Comparison of ENCODE assay signal across 8 mouse cellular contexts in genomic region chr7:6172674-6173244, GRCm38 (mm10). TPM values are rescaled to one million over a fixed set of nuclear protein-coding genes. Genes with fewer than 3 reads are reported as not detected.
DNase-seq lines count a peak whose midpoint lies in the region; ATAC-seq lines count a peak whose summit lies in the region.

No protein-coding gene starts in this region.

- H3K9me3 ChIP-seq in heart, embryonic 13.5 days: no peaks in the 10 kb centered on the region
- H3K9me3 ChIP-seq in intestine, embryonic 14.5 days (ENCODE audit: control insufficient read depth, low read length): no peaks in the 10 kb centered on the region
- no peaks in the 10 kb centered on the region for H3K9me3 ChIP-seq in neural tube, embryonic 12.5 days

- no peak for DNase-seq in heart, postnatal 4 days
- peak; percentile 80 for DNase-seq in A20 (ENCODE audit: low read depth, low spot score)
- no peak for DNase-seq in intestine, embryonic 14.5 days (ENCODE audit: low spot score)
- no peak for DNase-seq in spleen, adult 18-20 months
- DNase-seq in right cerebral cortex, postnatal 10 days (ENCODE audit: low spot score in 2 of 2): no peak

- peaks cover 13% of the 10 kb centered on the region for H3K36me3 ChIP-seq in heart, embryonic 13.5 days
- peaks cover 10% of the 10 kb centered on the region; the same call in 1 of the 2 replicates for H3K36me3 ChIP-seq in intestine, embryonic 14.5 days (ENCODE audit: control insufficient read depth, insufficient read depth, low read length)
- H3K36me3 ChIP-seq in neural tube, embryonic 12.5 days: peaks cover 7% of the 10 kb centered on the region

- peak overlapping the region; percentile 80 for H3K27ac ChIP-seq in heart, embryonic 13.5 days (replicated peaks)
- no peak overlapping the region for H3K27ac ChIP-seq in brown adipose tissue, adult 24 weeks (replicated peaks; ENCODE audit: low read depth, low read length)
- H3K27ac ChIP-seq in intestine, embryonic 14.5 days (ENCODE audit: low read depth): no peak overlapping the region; the same call in 1 of the 2 replicates
- H3K27ac ChIP-seq in neural tube, embryonic 12.5 days: 0 out of 2 replicates have a peak overlapping the region, but pooled peaks have one; percentile 15

- peaks cover 24% of the 10 kb centered on the region for H3K4me1 ChIP-seq in heart, embryonic 13.5 days
- no peaks in the 10 kb centered on the region for H3K4me1 ChIP-seq in brown adipose tissue, adult 24 weeks (ENCODE audit: control insufficient read depth, insufficient read depth, insufficient read length, low read length)
- peaks cover 14% of the 10 kb centered on the region for H3K4me1 ChIP-seq in intestine, embryonic 14.5 days (replicated peaks; ENCODE audit: control insufficient read depth, insufficient read depth, low read length)
- no peaks in the 10 kb centered on the region for H3K4me1 ChIP-seq in neural tube, embryonic 12.5 days

- ATAC-seq in heart, embryonic 13.5 days (ENCODE audit: extremely low read depth, insufficient number of reproducible peaks, low FRiP score, low TSS enrichment): peak; percentile 1; the same call in 1 of the 2 replicates
- peak; percentile 11; the same call in 1 of the 2 replicates for ATAC-seq in intestine, embryonic 14.5 days (replicated peaks; ENCODE audit: low FRiP score, low TSS enrichment, low read depth)
- peak; percentile 55 for ATAC-seq in neural tube, embryonic 12.5 days (ENCODE audit: low FRiP score, low read depth)

- H3K4me2 ChIP-seq in heart, embryonic 13.5 days: peak overlapping the region; percentile 97
- peak overlapping the region; percentile 80 for H3K4me2 ChIP-seq in intestine, embryonic 14.5 days (ENCODE audit: low read length)
- peak overlapping the region; percentile 74 for H3K4me2 ChIP-seq in neural tube, embryonic 12.5 days (replicated peaks)

- 2% methylated on average over 27 of the region's 28 CpGs for WGBS in heart, embryonic 13.5 days
- WGBS in intestine, embryonic 14.5 days: 1% methylated on average over 28 of the region's 28 CpGs
- WGBS in neural tube, embryonic 12.5 days: under 1% methylated on average over 28 of the region's 28 CpGs

- H3K4me3 ChIP-seq in heart, embryonic 13.5 days: peak overlapping the region; percentile 79
- H3K4me3 ChIP-seq in brown adipose tissue, adult 24 weeks (ENCODE audit: insufficient read depth, low read depth, low read length): peak overlapping the region; percentile 69
- H3K4me3 ChIP-seq in intestine, embryonic 14.5 days (ENCODE audit: low read depth, low read length): peak overlapping the region; percentile 51
- peak overlapping the region; percentile 65 for H3K4me3 ChIP-seq in neural tube, embryonic 12.5 days

- no peaks in the 10 kb centered on the region for H3K27me3 ChIP-seq in heart, embryonic 13.5 days (replicated peaks)
- no peaks in the 10 kb centered on the region for H3K27me3 ChIP-seq in intestine, embryonic 14.5 days (replicated peaks; ENCODE audit: control insufficient read depth, insufficient read depth, low read length)
- H3K27me3 ChIP-seq in neural tube, embryonic 12.5 days (replicated peaks): no peaks in the 10 kb centered on the region

- H3K9ac ChIP-seq in heart, embryonic 13.5 days: peak overlapping the region; percentile 89
- peak overlapping the region; percentile 64 for H3K9ac ChIP-seq in intestine, embryonic 14.5 days (ENCODE audit: low read length)
- peak overlapping the region; percentile 69 for H3K9ac ChIP-seq in neural tube, embryonic 12.5 days

RNA-seq across cellular contexts. Expression of gene Zfp444, which starts 0.7 kb away (rescaled TPM):
- 26.8 and 34.0 TPM in 2 replicates for polyA plus RNA-seq in heart, embryonic 13.5 days (2015; fragmentation: Nextera tagmentation; extraction: Ambion mirVana)
- total RNA-seq in heart, postnatal 4 days (2021): 10 to 100 TPM; 11.8 to 15.2 TPM
- polyA plus RNA-seq in brown adipose tissue, adult 24 weeks (2012; ENCODE audit: insufficient read depth, insufficient read length, missing spikeins): 5.1 and 7.7 TPM in 2 replicates
- 49.9 and 54.0 TPM in 2 replicates for polyA plus RNA-seq in intestine, embryonic 14.5 days (2014; fragmentation: Nextera tagmentation; extraction: Ambion mirVana)
- polyA plus RNA-seq in neural tube, embryonic 12.5 days (2016; fragmentation: Nextera tagmentation; extraction: Ambion mirVana): 78.1 and 86.0 TPM in 2 replicates

RNA-seq across cellular contexts. Expression of gene Zfp787, which starts 17.0 kb away (rescaled TPM):
- 19.1 and 20.0 TPM in 2 replicates for polyA plus RNA-seq in heart, embryonic 13.5 days (2015; fragmentation: Nextera tagmentation; extraction: Ambion mirVana)
- total RNA-seq in heart, postnatal 4 days (2021): 10 to 100 TPM; 43.4 to 50.3 TPM
- 28.2 and 41.7 TPM in 2 replicates for polyA plus RNA-seq in brown adipose tissue, adult 24 weeks (2012; ENCODE audit: insufficient read depth, insufficient read length, missing spikeins)
- polyA plus RNA-seq in intestine, embryonic 14.5 days (2014; fragmentation: Nextera tagmentation; extraction: Ambion mirVana): 14.2 and 14.6 TPM in 2 replicates
- 36.4 and 37.0 TPM in 2 replicates for polyA plus RNA-seq in neural tube, embryonic 12.5 days (2016; fragmentation: Nextera tagmentation; extraction: Ambion mirVana)

RNA-seq across cellular contexts. Expression of gene Galp, which starts 24.1 kb away (rescaled TPM):
- polyA plus RNA-seq in heart, embryonic 13.5 days (2015; fragmentation: Nextera tagmentation; extraction: Ambion mirVana): not detected in 2 replicates
- total RNA-seq in heart, postnatal 4 days (2021): not detected
- polyA plus RNA-seq in brown adipose tissue, adult 24 weeks (2012; ENCODE audit: insufficient read depth, insufficient read length, missing spikeins): not detected in 2 replicates
- polyA plus RNA-seq in intestine, embryonic 14.5 days (2014; fragmentation: Nextera tagmentation; extraction: Ambion mirVana): not detected in 2 replicates
- not detected in 2 replicates for polyA plus RNA-seq in neural tube, embryonic 12.5 days (2016; fragmentation: Nextera tagmentation; extraction: Ambion mirVana)

RNA-seq across cellular contexts. Expression of gene Zscan5b, which starts 49.3 kb away (rescaled TPM):
- not detected in 2 replicates for polyA plus RNA-seq in heart, embryonic 13.5 days (2015; fragmentation: Nextera tagmentation; extraction: Ambion mirVana)
- not detected for total RNA-seq in heart, postnatal 4 days (2021)
- not detected in 2 replicates for polyA plus RNA-seq in brown adipose tissue, adult 24 weeks (2012; ENCODE audit: insufficient read depth, insufficient read length, missing spikeins)
- not detected in 2 replicates for polyA plus RNA-seq in intestine, embryonic 14.5 days (2014; fragmentation: Nextera tagmentation; extraction: Ambion mirVana)
- polyA plus RNA-seq in neural tube, embryonic 12.5 days (2016; fragmentation: Nextera tagmentation; extraction: Ambion mirVana): not detected in 2 replicates

Comparison
In these comparisons a context has a peak if more than half of its experiments do, and no peak if none do; other contexts are left out.
1. ATAC-seq: peak in every context shown above with its lines; median percentile 55 in neural tube, embryonic 12.5 days; 11 in intestine, embryonic 14.5 days; 1 in heart, embryonic 13.5 days.
2. H3K27ac ChIP-seq: peak in heart, embryonic 13.5 days (single experiment) and neural tube, embryonic 12.5 days (single experiment); none in brown adipose tissue, adult 24 weeks (single experiment) and intestine, embryonic 14.5 days (single experiment).
3. Peak in every context shown above with its lines, with median percentiles within 50 percentile points of each other: H3K4me2 ChIP-seq, H3K4me3 ChIP-seq and H3K9ac ChIP-seq.